Mouse (Mus musculus): ENCODE results near the gene Cyp2s1. TPM values are rescaled to one million over a fixed set of nuclear protein-coding genes. Genes with fewer than 3 reads are reported as not detected.

Cyp2s1 gene
- total RNA-seq, 2 experiments from 2014 or later: 3.4 to 4.3 TPM

- no peak for DNase-seq (ENCODE audit: low spot score in 2 of 2)
Observed at GRCm38 (mm10) chr7:25783746-25784145, 33.0 kb downstream of the Cyp2s1 start.

DNA sequence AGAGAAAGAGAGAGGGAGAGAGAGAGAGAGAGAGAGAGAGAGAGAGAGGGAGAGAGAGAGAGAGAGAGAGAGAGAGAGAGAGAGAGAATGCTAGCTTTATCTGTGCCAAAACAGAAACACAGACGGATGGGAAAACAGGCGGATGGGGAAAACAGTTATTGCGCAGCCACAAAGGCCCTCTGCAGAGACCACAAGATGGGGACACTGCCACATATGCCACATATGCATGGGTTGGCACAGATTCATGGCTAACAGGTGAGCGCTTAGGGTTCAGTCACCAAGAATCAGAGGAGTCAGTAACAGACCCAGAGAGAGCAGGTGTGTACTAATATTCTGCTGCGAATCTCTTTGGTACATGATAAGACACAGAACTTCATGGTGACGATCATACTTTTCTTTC lies 34.0 kb downstream of the Cyp2s1 start:
- no peak for DNase-seq (ENCODE audit: low spot score in 2 of 2)

- no peak for DNase-seq (ENCODE audit: low spot score in 2 of 2)
Observed at GRCm38 (mm10) chr7:25781937-25782610, 34.6 kb downstream of the Cyp2s1 start.

GRCm38 (mm10) chr7:25781321-25781936 lies 35.3 kb downstream of the Cyp2s1 start:
- peak in 1 of 2 experiments; percentile 30 for DNase-seq (ENCODE audit: low spot score in 2 of 2)

DNA sequence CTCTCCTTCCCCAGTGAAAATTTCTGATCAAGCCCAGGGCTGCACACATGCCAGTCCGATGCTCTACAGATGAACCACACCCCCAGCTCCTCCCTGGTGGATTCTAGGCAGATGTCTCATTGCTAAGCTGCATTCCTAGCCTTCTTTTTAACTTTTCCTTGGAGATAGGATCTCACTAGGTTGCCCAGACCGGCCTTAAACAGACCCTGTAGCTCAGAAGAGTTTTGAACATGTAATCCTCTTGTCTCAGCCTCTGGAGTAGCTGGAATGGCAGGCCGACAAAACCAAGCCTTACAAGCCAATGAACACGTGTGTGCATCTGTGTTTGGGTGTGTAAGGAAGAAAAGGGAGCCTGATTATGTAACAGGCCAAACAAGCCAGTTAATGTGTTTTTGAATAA lies 36.0 kb downstream of the Cyp2s1 start:
- DNase-seq (ENCODE audit: low spot score in 2 of 2): no peak

- no peak for DNase-seq (ENCODE audit: low spot score in 2 of 2)
Observed at GRCm38 (mm10) chr7:25780021-25780420, 36.7 kb downstream of the Cyp2s1 start.

GRCm38 (mm10) chr7:25768229-25768628 lies 48.5 kb downstream of the Cyp2s1 start:
- DNase-seq (ENCODE audit: low spot score in 2 of 2): no peak

DNA sequence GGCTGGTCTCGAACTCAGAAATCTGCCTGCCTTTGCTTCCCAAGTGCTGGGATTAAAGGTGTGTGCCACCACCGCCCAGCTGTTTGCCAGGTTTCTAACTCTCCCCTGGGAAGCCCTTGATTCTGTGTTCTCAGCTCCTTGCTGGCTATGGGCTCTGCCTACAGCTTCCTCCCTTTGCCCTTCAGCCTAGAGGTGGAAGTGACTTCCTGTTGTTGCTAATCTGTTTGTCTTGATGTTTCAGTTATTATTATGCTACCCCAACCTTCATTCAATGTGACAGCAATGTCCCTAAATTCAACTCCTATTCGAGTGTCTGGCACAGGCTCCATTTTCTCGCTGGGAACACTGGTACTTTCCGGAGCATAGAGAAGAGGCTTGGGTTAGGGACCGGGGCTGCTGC lies 50.6 kb downstream of the Cyp2s1 start:
- DNase-seq (ENCODE audit: low spot score in 2 of 2): no peak

DNA sequence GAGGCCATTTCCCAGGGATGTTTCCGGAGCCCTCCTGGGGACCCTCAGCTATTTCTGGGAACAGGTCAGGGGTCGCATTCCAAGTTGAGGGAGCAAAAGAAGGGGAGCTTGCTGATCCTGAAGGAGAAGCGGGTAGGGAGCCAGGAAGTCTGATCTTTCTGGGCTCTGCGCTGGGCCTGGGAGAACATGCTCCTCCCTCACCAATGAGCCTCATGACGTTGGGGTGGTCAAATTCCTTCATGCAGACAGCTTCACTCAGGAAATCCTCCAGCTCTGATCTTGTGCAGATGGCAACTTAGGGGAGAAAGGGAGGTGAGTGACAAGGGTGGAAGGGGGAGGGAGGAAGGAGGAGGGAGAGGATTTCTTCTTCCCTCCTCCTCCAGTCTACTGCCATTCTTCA lies 52.5 kb downstream of the Cyp2s1 start:
- DNase-seq (ENCODE audit: low spot score in 2 of 2): no peak

DNA sequence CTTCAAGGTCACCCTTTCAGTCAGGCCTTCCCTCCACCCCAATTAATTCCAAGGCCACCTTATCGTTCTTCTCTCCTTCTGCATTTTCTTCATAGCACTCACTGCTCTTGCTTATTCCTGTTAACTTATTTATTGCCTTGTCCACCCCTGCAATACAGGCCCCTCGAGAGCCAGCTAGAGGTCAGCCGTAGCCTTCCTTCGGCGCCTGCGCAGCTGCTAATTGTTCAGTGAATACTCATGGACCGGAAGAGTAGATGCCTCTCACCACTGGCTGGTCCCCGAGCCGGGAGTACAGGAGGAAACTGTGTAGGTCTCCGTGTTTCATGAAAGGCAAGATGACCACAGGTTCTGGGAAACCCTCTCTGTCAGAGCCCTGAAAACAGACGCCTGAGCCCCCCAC lies 53.0 kb downstream of the Cyp2s1 start:
- DNase-seq (ENCODE audit: low spot score in 2 of 2): no peak

DNA sequence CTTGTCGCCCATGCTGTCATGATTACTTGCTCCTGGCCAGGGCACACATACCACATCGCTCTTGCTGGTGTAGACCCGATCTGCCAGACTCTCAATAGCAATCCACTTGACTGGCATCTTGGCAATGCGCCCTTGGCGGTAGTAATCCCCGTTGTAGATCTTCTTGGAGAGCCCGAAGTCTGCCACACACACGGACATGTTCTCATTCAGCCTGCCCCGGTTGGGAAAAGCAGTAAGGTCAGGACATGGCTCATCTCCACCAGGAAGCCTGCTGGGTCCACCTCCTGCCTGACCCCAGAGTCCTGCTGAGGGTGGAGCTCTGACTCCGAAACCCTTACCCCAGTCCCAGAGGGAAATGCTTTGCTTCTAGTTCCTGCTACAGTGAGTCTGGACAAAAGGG lies 55.4 kb downstream of the Cyp2s1 start:
- no peak for DNase-seq (ENCODE audit: low spot score in 2 of 2)

GRCm38 (mm10) chr7:25756011-25756410 lies 60.7 kb downstream of the Cyp2s1 start:
- peak; percentile 84 to 90 for DNase-seq (ENCODE audit: low spot score in 2 of 2)

DNA sequence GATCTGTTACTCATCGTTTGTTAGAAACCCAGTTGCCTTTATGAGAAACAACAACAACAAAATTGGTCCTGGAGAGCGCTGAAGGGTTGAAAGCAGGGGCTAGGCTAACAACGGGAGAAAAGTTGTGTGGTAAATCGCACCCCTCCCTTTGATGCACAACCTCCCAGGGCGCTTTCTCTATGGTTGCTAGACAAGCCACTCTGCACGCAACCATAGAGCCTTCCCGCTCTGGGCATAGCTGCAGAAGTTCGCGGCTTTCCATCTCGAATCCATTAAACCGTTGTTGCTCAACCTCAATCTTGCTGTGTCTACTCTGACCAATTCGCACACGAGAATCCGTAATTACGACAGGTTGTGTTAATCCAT lies 61.3 kb downstream of the Cyp2s1 start:
- DNase-seq (ENCODE audit: low spot score in 2 of 2): no peak

DNA sequence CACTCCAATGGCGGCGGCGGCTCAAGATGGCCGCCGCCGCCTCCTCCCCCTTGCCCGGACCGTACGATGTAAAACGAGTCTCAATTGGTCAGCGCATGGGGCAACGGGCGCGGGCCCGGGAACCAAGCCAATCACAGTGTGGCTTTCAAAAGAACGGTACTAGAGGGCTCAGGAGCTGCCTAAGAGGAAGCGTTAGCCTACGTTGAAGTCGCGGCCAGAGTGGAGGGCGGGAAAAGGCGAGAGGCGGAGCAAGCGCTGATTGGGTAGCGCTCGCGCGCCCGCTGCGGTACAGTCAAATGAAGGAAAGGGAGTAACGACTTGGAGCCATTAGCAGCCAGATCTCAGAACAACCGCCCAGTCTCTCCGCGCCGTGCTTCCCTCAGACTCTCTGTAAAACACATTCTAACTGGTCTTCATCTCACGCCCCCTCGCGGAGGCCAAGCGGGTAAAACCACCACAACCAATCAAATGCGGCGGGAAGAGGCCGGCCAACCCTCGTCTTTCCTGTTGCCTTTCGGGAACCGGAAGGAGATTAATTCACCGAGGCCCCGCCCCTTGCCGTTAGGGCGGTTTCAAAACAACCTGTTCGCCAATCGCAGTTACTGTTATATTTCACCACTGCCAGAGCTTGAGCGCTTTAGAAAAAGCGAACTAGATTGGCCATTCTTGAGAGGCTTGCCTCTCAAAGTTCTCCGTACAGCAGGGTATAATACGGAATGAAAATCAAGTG lies 61.8 kb downstream of the Cyp2s1 start, which contains the start of gene Hnrnpul1:
Gene Hnrnpul1, minus strand, starts transcription at position 20 of the 730 bp plus-strand sequence.
- peak; percentile 97 to 99 for DNase-seq (ENCODE audit: low spot score in 2 of 2)

GRCm38 (mm10) chr7:25754439-25754737 lies 62.3 kb downstream of the Cyp2s1 start:
- no peak for DNase-seq (ENCODE audit: low spot score in 2 of 2)

- peak in 1 of 2 experiments; percentile 12 for DNase-seq (ENCODE audit: low spot score in 2 of 2)
Observed at GRCm38 (mm10) chr7:25753643-25754438, 62.9 kb downstream of the Cyp2s1 start.

DNA sequence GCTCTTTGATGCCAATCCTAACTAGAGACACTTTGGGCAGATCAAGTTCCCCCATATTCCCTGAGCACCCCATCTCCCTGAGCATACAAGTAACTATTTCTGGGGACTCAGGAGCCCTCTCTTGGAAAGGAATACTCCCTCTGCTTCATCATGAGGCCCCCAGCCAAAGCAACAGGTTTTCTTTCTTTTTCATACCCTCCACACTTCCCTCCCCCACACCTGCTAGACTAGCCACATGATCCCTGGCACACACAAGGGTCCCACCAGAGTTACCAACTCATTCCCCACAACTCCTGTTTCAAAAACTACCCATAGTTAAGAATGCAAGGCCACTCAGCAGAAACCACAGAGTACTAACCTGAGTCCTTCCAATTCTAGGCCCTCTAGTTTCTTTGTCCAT lies 63.6 kb downstream of the Cyp2s1 start:
- no peak for DNase-seq (ENCODE audit: low spot score in 2 of 2)
